Mouse (Mus musculus): ENCODE results near the gene Fam71e1. TPM values are rescaled to one million over a fixed set of nuclear protein-coding genes. Genes with fewer than 3 reads are reported as not detected.
A peak's percentile ranks its signal among the peaks of the same experiment; 100 is the strongest.

Fam71e1 gene
- polyA plus RNA-seq, 1 experiment from 2014 or later = 12.7 TPM

DNA sequence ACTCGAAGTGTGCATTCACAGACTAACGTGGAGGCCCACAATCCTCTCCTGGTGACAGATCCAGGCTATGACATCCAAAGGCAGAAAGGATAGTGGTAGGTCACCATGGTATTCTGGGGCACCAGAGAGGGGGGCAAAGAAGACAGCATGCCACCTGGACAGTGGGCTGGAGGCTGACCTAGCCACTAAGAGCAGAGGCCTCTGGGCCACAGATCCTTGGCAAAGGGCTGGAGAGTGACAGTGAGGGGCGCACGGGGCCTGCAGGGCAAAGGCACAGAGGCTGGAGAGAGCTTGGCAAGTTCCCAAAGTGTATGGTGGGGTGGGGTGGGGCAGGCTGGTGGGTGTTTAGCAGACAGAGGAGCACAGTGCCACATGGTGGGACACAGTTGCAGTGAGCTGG, 6.1 kb upstream of the Fam71e1 start:
- peaks cover 54% of the 10 kb centered on the region for H3K36me3 ChIP-seq

DNA sequence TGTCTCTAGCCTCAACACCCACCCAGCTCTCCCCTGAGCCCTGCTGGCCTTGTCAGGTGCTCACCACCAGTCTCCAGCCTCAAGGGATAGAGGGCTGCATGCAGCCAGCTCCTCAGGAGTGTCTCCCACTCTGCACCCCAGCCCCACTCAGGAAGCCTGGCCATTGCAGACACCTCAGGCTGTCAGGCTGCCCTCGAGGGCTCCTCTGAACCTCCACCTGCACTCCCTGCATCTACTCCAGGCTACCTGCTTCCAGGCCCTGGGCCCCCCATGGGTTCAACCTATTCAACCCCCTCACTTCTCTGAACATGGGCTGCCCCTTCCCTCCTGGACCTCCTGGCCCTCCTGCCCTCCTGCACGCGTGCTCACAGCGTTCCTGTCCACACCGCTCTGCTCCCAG, 5.0 kb upstream of the Fam71e1 start:
- Histone ChIP-seq H3K27ac (ENCODE audit: poor library complexity, severe bottlenecking) (no peak overlapping the region), H3K9ac (no peak overlapping the region), H3K4me1 (replicated peaks) (peaks cover 13% of the 10 kb centered on the region), H3K4me3 (no peak overlapping the region), H3K36me3 (peaks cover 53% of the 10 kb centered on the region), H3K27me3 (replicated peaks) (no peaks in the 10 kb centered on the region), H3K4me2 (no peak overlapping the region), H3K9me3 (replicated peaks) (no peaks in the 10 kb centered on the region)
- WGBS = 94% methylated on average over 5 of the region's 5 CpGs
- no peak for ATAC-seq (ENCODE audit: insufficient number of reproducible peaks, low FRiP score)

More for the DNA sequence above, 6.1 kb upstream of the Fam71e1 start:
- Histone ChIP-seq H3K27me3 (replicated peaks) (no peaks in the 10 kb centered on the region), H3K9me3 (replicated peaks) (no peaks in the 10 kb centered on the region), H3K4me3 (no peak overlapping the region), H3K27ac (ENCODE audit: poor library complexity, severe bottlenecking) (no peak overlapping the region), H3K4me2 (no peak overlapping the region), H3K4me1 (replicated peaks) (peaks cover 14% of the 10 kb centered on the region), H3K9ac (peak overlapping the region; percentile 1; the same call in 1 of the 2 replicates)
- 87% methylated on average over 4 of the region's 4 CpGs for WGBS
- ATAC-seq (ENCODE audit: insufficient number of reproducible peaks, low FRiP score) = no peak

- WGBS = 95% methylated on average over 21 of the region's 21 CpGs
- H3K4me3 ChIP-seq = no peak overlapping the region
- H3K9ac ChIP-seq = no peak overlapping the region
- no peaks in the 10 kb centered on the region for H3K9me3 ChIP-seq (replicated peaks)
- no peak overlapping the region for H3K4me2 ChIP-seq
- no peak for ATAC-seq (ENCODE audit: insufficient number of reproducible peaks, low FRiP score)
- no peaks in the 10 kb centered on the region for H3K27me3 ChIP-seq (replicated peaks)
- peaks cover 53% of the 10 kb centered on the region for H3K36me3 ChIP-seq
- peaks cover 13% of the 10 kb centered on the region for H3K4me1 ChIP-seq (replicated peaks)
- H3K27ac ChIP-seq (ENCODE audit: poor library complexity, severe bottlenecking) = no peak overlapping the region
These were observed 4.1 kb upstream of the Fam71e1 start for GRCm38 (mm10) chr7:44492166-44492826.

DNA sequence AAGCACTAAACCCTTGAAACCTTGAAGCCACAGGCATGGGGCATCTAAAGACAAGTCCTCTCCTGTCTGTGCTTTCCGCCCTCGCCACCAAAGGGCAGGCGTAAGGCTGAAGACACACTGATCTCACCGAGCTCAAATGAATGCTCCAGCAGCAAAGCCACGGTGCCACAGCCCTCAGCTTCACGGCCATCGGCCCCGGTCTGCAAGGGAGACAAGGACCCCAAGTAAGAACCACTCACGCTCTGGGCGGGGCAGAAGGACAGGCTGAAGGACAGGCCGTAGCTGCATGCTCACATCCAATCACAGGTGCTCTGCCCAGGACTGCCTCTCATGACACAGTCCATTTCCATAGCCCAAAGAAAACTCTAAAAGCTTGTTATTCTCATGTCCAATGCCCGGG, 1.7 kb upstream of the Fam71e1 start:
- peaks cover 13% of the 10 kb centered on the region for H3K4me1 ChIP-seq (replicated peaks)
- no peak overlapping the region for H3K27ac ChIP-seq (ENCODE audit: poor library complexity, severe bottlenecking)
- H3K9ac ChIP-seq = no peak overlapping the region
- H3K4me2 ChIP-seq = no peak overlapping the region
- ATAC-seq (ENCODE audit: insufficient number of reproducible peaks, low FRiP score) = no peak
- H3K9me3 ChIP-seq (replicated peaks) = no peaks in the 10 kb centered on the region
- peaks cover 46% of the 10 kb centered on the region for H3K36me3 ChIP-seq
- WGBS = 91% methylated on average over 12 of the region's 12 CpGs
- no peak overlapping the region for H3K4me3 ChIP-seq
- peaks cover 13% of the 10 kb centered on the region for H3K27me3 ChIP-seq (replicated peaks)

- no peak for ATAC-seq (ENCODE audit: insufficient number of reproducible peaks, low FRiP score)
- peak overlapping the region; percentile 83; the same call in 1 of the 2 replicates for H3K9ac ChIP-seq
- H3K4me2 ChIP-seq = peak overlapping the region; percentile 75
- H3K36me3 ChIP-seq = peaks cover 42% of the 10 kb centered on the region
- no peak overlapping the region for H3K27ac ChIP-seq (ENCODE audit: poor library complexity, severe bottlenecking)
- WGBS = 84% methylated on average over 7 of the region's 7 CpGs
- peaks cover 13% of the 10 kb centered on the region for H3K4me1 ChIP-seq (replicated peaks)
- peak overlapping the region; percentile 72 for H3K4me3 ChIP-seq
- H3K9me3 ChIP-seq (replicated peaks) = no peaks in the 10 kb centered on the region
- peaks cover 16% of the 10 kb centered on the region for H3K27me3 ChIP-seq (replicated peaks)
These were observed 1.3 kb upstream of the Fam71e1 start for GRCm38 (mm10) chr7:44495086-44495485.

GRCm38 (mm10) chr7:44496771-44497109, 359 bp downstream of the Fam71e1 start:
- Histone ChIP-seq H3K36me3 (peaks cover 26% of the 10 kb centered on the region), H3K27me3 (replicated peaks) (peaks cover 28% of the 10 kb centered on the region)
- under 1% methylated on average over 26 of the region's 26 CpGs for WGBS

DNA sequence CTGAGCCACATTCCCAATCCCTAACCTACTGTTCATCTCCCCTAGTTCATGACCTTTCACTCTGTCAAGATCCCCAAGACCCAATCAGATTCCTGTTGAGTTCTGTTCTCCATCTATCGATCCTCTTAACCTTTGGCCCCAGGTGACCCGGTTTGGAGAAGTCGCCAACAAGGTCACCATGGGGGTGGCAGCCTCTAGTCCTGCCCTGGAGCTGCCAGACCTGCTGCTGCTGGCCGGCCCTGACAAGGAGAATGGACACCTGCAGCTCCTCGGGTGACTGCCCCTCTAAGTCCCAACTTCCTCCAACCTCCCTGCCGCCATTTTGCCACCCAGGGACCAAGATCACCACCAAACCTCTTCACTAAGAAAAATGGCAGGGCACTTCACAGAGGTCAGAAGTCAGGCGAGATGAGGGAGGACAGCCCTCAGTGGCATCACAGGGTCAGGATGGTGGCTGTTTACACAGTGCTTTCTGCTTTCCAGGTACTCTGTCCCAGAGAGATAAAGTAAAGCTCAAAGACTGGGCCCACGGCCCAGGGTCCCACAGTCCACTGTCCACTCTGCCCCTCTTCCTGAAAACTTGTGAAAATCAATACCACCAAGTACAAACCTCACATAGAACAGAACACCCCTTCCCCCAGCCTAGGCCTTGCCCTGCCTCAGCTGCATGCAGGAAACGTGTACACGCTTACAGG, 1.1 kb downstream of the Fam71e1 start:
- peak overlapping the region; percentile 72 for H3K4me3 ChIP-seq
- peaks cover 13% of the 10 kb centered on the region for H3K4me1 ChIP-seq (replicated peaks)
- H3K9ac ChIP-seq = no peak overlapping the region
- peaks cover 28% of the 10 kb centered on the region for H3K27me3 ChIP-seq (replicated peaks)
- H3K9me3 ChIP-seq (replicated peaks) = no peaks in the 10 kb centered on the region
- ATAC-seq (ENCODE audit: insufficient number of reproducible peaks, low FRiP score) = no peak
- 81% methylated on average over 10 of the region's 10 CpGs for WGBS
- H3K4me2 ChIP-seq = peak overlapping the region; percentile 75
- peaks cover 18% of the 10 kb centered on the region for H3K36me3 ChIP-seq
- no peak overlapping the region for H3K27ac ChIP-seq (ENCODE audit: poor library complexity, severe bottlenecking)

More at GRCm38 (mm10) chr7:44496771-44497109, 359 bp downstream of the Fam71e1 start:
- ATAC-seq (ENCODE audit: insufficient number of reproducible peaks, low FRiP score) = peak; percentile 65
- no peaks in the 10 kb centered on the region for H3K9me3 ChIP-seq (replicated peaks)
- H3K4me2 ChIP-seq = peak overlapping the region; percentile 75
- H3K4me1 ChIP-seq (replicated peaks) = peaks cover 13% of the 10 kb centered on the region
- peak overlapping the region; percentile 68 for H3K27ac ChIP-seq (ENCODE audit: poor library complexity, severe bottlenecking)
- peak overlapping the region; percentile 72 for H3K4me3 ChIP-seq
- H3K9ac ChIP-seq = peak overlapping the region; percentile 69

- Histone ChIP-seq H3K36me3 (peaks cover 6% of the 10 kb centered on the region; the same call in 1 of the 2 replicates), H3K27ac (ENCODE audit: poor library complexity, severe bottlenecking) (no peak overlapping the region), H3K4me3 (no peak overlapping the region), H3K9ac (no peak overlapping the region), H3K27me3 (replicated peaks) (peaks cover 34% of the 10 kb centered on the region), H3K9me3 (replicated peaks) (no peaks in the 10 kb centered on the region), H3K4me2 (no peak overlapping the region), H3K4me1 (replicated peaks) (peaks cover 13% of the 10 kb centered on the region)
- ATAC-seq (ENCODE audit: insufficient number of reproducible peaks, low FRiP score) = no peak
- WGBS = 59% methylated on average over 1 of the region's 1 CpGs
These were observed 2.5 kb downstream of the Fam71e1 start for GRCm38 (mm10) chr7:44498922-44499321.

GRCm38 (mm10) chr7:44500046-44500445, 3.7 kb downstream of the Fam71e1 start:
- 37% methylated on average over 20 of the region's 20 CpGs for WGBS
- Histone ChIP-seq H3K9ac (no peak overlapping the region), H3K4me3 (no peak overlapping the region), H3K9me3 (replicated peaks) (no peaks in the 10 kb centered on the region), H3K4me2 (no peak overlapping the region), H3K27me3 (replicated peaks) (peaks cover 34% of the 10 kb centered on the region), H3K4me1 (replicated peaks) (peaks cover 8% of the 10 kb centered on the region), H3K36me3 (no peaks in the 10 kb centered on the region), H3K27ac (ENCODE audit: poor library complexity, severe bottlenecking) (no peak overlapping the region)
- ATAC-seq (ENCODE audit: insufficient number of reproducible peaks, low FRiP score) = no peak

DNA sequence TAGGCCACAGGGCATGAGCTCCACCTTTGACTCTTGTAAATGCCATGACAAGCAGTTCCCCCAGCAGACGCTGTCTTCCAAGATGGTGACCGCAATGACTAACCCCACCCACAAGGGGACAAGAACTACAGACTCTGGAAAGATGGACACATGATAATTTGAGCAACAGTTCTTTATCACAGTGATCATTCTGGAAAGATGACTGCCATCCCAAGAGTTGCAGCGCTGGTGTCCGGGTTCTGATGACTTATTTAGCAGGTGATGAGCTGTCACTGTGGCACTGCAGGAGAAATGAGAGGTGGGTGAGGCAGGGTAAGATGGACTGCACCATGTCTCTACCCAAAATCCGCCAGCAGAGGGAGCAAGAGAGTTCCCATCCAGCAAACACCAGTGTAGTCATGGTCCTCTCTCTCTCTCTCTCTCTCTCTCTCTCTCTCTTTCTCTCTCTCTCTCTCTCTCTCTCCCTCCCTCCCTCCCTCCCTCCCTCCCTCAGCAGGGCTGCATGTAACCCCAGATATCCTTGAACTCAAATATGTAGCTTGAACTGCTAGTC, 5.3 kb downstream of the Fam71e1 start:
- no peaks in the 10 kb centered on the region for H3K36me3 ChIP-seq
- peak; percentile 49; the same call in 1 of the 2 replicates for ATAC-seq (ENCODE audit: insufficient number of reproducible peaks, low FRiP score)
- 39% methylated on average over 5 of the region's 5 CpGs for WGBS

DNA sequence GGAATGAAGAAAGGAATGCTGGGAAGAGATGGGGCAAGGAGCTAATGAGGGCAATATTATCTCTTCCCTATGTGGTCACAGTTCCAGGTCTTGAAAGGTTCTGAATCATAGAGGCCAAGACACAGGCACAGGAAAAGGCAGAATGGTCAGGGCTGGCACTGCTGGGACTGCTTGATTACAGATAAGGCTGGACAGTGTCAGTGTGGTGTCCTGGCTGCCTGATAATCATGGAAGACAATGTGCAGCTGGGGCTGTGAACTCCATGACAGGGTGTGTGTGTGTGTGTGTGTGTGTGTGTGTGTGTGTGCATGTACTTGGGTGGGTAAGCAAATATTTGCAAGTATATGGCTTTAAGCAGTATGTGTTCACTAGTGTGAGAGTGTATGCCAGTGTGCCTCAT, 11.1 kb downstream of the Fam71e1 start:
- Histone ChIP-seq H3K27ac (ENCODE audit: poor library complexity, severe bottlenecking) (no peak overlapping the region), H3K4me2 (no peak overlapping the region)
- ATAC-seq (ENCODE audit: insufficient number of reproducible peaks, low FRiP score) = peak; percentile 34; the same call in 1 of the 2 replicates

More for the DNA sequence above, 5.3 kb downstream of the Fam71e1 start:
- Histone ChIP-seq H3K9me3 (replicated peaks) (no peaks in the 10 kb centered on the region), H3K4me2 (no peak overlapping the region), H3K9ac (no peak overlapping the region), H3K27me3 (replicated peaks) (peaks cover 34% of the 10 kb centered on the region), H3K27ac (ENCODE audit: poor library complexity, severe bottlenecking) (no peak overlapping the region), H3K4me3 (no peak overlapping the region), H3K4me1 (replicated peaks) (no peaks in the 10 kb centered on the region)

More for the DNA sequence above, 11.1 kb downstream of the Fam71e1 start:
- Histone ChIP-seq H3K27me3 (replicated peaks) (peaks cover 40% of the 10 kb centered on the region), H3K9ac (no peak overlapping the region), H3K9me3 (replicated peaks) (peaks cover 2% of the 10 kb centered on the region; the same call in 1 of the 2 replicates), H3K36me3 (no peaks in the 10 kb centered on the region), H3K4me1 (replicated peaks) (0 out of 2 replicates have a peak, but pooled peaks cover 3% of the 10 kb centered on the region), H3K4me3 (no peak overlapping the region)
